Mouse (Mus musculus) monocyte, adult 2 months (primary cell): ENCODE measurements around the gene Nup62.

Experiments
- DNase-seq, 2 experiments: peaks; one replicate each; pipeline ENCODE4 v3.0.0; 2022; ENCODE audit warnings: low spot score in 2 of 2, low read depth in 1 of 2

Gene Nup62

DNA sequence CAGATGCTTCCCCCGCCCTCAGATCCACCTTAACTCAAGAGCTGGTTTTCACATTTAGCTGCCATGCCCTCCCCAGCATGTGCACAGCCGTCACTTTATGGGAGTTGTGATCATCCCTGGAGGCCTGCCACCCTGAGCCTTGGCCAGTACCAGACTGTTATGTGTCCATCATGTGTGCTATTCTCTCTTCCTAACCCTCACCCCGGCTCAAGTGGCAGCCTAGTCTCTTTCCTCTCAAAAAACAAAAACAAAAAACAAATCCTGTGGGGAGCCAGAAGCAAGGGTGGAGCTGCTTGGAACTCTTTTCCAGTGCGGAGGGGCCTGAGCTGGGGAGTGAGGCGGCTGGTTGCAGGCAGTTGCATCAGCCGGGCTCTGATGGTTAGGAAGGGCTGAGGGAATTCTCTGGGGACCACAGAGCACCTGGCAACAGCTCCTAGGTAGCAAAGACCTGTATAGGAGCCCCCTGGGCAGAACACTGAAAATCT is 2.9 kb downstream of the Nup62 start:
- no peak for DNase-seq

GRCm38 (mm10) chr7:44819391-44819790 is 3.5 kb downstream of the Nup62 start:
- DNase-seq = no peak

GRCm38 (mm10) chr7:44819863-44820262 is 4.0 kb downstream of the Nup62 start:
- DNase-seq = no peak

- no peak for DNase-seq
Observed at GRCm38 (mm10) chr7:44820525-44820924, 4.6 kb downstream of the Nup62 start.

DNA sequence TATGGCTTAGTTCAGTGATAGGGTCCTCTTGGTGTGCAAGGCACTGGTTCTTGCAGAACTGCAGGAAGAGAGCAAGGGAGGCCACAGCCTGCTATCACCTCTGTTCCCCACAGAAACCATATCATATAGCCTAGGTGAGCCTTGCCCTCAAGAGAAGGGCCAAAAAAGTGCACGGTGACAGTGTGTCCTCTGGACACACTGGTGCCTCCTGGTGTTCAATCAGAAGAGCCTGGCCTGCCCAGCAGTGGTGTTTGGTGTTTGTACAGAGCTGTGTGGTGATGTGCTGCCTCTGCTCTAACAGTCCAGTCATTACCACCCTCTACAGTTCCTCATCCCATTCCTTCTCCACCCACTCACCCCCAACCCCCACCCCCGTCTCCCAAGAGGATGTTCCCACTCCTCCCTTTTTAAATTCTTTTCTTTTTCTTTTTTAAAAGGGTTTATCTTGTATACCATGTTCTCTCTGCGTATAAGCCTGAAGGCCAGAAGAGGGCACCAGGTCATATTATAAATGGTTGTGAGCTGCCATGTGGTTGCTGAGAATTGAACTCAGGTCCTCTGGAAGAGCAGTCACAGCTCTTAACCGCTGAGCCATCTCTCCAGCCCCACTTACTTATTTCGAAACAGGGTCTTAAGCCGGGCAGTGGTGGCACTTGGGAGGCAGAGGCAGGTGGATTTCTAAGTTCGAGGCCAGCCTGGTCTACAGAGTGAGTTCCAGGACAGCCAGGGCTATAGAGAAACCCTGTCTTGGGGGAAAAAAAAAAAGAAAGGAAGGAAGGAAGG is 6.0 kb downstream of the Nup62 start:
- DNase-seq = no peak

DNA sequence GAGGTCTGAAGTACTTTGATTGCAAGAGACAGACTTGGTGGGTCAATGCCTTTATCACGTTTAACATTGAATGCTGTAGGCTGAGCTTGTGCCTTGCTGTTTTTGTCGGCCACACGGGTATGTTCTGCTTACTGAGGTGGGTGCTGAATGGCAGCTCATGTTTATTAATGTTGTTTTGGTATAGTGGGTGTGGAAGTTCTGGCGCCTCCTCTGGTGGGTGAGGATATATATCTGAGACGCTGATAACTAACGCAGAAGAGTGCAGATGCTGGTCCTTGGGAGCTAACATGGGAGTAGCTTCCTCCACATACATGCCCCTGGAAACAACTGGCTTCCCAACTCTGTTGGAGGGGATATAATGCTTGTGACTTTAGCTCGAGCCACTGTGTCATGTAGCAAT is 7.5 kb downstream of the Nup62 start:
- DNase-seq = no peak

DNA sequence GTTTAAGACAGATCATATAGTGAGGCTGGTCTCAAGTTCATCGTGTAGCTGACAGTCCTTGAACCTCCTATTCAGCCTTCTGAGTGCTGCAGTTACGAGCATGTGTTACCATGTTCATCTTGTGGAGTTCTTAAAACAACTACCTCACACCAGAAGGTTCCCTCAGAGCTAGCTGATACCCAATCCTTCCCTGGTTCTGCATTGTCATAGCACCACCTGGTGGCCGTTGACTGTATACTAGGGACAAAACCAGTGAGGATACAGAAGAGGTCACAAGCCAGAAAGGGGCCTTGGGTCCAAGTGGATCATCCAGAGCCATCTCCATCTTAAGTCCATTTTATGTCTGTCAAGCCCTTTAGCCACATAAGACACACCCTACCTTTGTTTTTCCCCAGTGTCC is 9.0 kb downstream of the Nup62 start:
- peak; percentile 44 to 70 for DNase-seq

DNA sequence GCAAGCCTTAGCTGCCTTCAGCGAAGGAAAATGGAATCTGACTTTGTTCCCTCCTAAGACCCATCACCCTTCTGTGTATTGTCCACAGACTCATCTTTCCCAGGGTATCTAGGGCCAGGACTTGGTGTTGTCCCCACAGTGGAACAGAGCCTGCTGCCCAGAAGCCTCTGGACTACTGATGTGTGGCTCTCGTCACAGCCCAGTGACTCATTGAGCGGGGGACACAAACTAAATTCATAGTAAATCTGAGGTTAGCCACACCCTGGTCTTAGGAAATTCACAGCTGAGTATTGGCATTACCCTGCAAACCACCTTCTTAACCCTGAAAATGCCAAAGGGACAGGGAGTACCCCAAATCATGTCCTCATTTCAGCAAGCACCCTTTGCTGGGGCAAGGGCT is 10.9 kb downstream of the Nup62 start:
- no peak for DNase-seq

DNA sequence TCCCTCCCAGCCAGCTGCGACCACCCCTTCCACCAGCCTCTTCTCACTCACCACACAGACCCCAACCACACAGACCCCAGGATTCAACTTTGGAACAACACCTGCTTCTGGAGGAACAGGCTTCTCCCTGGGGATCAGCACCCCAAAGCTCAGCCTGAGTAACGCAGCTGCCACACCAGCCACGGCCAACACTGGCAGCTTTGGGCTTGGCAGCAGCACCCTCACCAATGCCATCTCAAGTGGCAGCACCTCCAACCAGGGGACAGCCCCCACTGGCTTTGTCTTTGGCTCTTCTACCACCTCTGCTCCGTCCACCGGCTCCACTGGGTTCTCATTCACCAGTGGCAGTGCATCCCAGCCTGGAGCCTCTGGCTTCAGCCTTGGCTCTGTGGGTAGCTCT is 12.8 kb downstream of the Nup62 start:
- no peak for DNase-seq

- no peak for DNase-seq
Observed at GRCm38 (mm10) chr7:44832763-44833162, 16.9 kb downstream of the Nup62 start.

DNA sequence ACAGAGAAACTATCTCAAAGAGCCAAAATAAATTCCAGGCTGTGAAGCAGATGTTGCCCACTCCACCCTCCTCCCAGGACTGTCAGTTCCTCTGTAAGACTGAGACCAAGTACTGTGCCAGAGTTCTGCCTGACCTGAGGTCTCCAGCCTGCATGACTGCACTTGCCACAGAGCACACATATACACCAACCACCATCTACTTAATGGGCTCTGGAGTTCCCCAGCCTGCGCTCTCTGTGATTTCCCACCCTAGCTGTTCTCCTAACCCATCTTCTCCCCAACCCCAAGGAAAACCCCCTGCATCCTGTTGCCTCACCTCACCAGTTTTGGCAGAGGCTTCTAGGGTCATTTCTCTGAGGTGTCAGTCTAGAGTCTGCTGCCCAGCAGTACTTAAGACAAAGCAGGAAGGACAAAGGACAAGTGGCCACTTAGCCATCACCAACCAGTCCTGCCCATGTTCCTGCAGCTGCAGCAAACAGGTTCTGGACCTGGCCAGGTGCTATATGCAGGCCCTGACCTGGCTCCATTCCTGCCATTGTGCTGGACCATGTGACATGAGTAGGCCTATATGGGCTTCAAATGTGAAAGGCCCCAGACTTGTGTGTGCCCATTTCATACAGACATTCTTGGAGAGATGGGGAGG is 19.6 kb downstream of the Nup62 start:
- no peak for DNase-seq

DNA sequence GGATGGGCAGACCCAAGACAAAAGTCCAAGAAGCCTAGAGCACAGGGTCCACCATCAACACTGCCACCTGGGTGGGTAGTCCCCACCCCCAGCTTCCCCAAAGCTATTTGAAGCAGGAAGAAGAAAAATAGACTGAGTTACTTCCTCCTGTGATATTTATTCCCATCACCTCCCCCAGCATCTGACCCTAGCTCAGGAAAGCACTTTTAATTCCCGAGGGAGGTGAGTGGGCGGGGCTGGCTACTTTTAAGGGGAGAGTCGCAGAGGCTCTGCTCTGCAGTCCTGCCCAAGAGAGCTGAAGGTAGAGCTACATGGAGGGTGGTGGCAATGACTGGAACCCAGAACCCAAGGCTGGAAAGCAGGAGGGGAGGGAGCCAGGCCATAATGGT is 20.1 kb downstream of the Nup62 start:
- no peak for DNase-seq

DNA sequence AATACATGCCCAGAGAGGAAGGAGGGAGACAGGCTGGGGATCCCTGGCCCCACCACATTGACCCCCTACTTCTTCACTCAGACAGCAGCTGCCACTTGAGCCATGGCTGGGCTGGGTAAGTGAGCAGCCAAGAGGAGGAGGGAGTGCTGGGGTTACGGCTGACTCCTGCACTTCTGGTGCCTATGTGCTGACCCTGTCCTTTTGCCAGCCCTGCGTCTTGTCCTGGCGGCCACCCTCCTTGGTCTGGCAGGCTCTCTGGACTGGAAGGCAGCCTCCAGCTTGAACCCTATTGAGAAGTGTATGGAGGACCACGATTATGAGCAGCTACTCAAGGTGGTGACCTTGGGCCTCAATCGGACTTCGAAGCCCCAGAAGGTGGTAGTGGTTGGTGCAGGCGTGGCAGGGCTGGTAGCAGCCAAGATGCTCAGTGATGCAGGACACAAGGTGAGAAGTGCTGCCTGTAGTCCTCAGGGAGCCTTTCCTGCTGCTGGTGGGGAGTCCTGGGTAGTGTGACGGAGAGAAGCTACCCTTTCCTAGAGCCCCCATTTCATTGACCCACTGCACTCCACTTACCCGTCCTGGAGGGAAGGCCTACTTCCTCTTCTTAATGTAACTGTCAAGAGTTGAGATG is 20.6 kb downstream of the Nup62 start:
- DNase-seq = no peak

GRCm38 (mm10) chr7:44838073-44838472 is 22.2 kb downstream of the Nup62 start:
- DNase-seq = no peak

DNA sequence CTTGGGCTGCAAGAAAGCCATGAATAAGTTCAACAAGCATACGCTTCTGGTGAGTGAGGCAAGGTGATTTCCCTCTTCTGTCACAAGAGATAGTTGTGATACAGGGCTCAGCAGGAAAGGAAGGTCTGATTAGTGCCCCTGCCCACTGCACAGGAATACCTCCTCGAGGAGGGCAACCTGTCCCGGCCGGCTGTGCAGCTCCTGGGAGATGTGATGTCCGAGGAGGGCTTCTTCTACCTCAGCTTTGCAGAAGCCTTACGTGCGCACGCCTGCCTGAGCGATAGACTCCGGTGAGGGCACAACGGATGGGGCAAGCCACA is 23.2 kb downstream of the Nup62 start:
- no peak for DNase-seq

GRCm38 (mm10) chr7:44839491-44840191 is 23.8 kb downstream of the Nup62 start:
- peak in 1 of 2 experiments; percentile 26 for DNase-seq

- DNase-seq = no peak
Observed at GRCm38 (mm10) chr7:44840426-44840825, 24.5 kb downstream of the Nup62 start.

- DNase-seq = no peak
Observed at GRCm38 (mm10) chr7:44841825-44842463, 26.1 kb downstream of the Nup62 start.

DNA sequence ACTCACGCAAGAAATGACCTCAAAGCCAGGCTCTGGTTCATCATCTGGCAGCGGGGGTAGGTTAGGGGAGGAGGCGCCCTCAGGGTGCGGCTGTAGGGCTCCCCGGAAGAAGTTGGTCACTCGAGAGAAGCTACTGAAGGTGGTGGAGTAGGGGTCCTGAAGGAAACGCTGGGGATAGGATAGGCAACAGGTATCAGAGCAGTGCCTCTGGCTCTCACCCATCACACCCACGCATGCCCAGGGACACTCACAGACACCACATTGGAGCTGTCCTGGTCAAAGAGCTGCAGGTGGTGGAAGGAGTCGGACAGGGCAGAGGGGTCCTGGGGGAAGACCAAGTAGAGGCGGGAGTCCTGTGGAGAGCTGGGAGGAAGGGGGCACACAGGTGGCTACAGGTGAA is 29.1 kb downstream of the Nup62 start:
- DNase-seq = no peak

- no peak for DNase-seq
Observed at GRCm38 (mm10) chr7:44846804-44847203, 30.9 kb downstream of the Nup62 start.

DNA sequence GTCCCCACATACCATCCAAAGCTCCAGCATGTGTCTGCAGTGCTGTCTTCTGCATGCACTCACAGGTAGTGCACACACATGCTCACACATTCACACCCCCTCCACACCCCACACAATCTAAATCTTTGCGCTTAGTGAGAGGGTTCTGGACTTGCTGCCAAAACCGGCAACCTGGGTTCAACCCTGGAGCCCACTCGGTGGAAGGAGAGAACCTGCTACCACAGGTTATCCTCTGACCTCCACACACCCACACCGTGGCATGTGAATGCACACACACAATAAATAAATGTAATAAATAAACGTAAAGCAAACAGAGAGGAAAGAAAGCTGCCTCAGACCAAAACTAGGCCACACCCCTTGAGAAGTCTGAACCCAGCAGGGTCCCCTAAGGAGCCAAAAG is 31.9 kb downstream of the Nup62 start:
- DNase-seq = no peak
